Mouse (Mus musculus) G1E (cell line): ENCODE data around the gene Moap1. TPM values are rescaled to one million over a fixed set of nuclear protein-coding genes. Genes with fewer than 3 reads are reported as not detected.

Experiments used
- ATAC-seq: 2 replicates; pipeline ENCODE4 v1.8.0; 2016; ENCODE audit warnings: mild to moderate bottlenecking; ENCODE audit not compliant: insufficient number of reproducible peaks, poor library complexity, low FRiP score, severe bottlenecking; ENCODE audit errors: extremely low read depth
- DNase-seq: peaks from one replicate; pipeline ENCODE4 v3.0.0; 2012; ENCODE audit warnings: low spot score
- H3K27me3 ChIP-seq: 2 replicates; pipeline ENCODE4 v1.6.1; 2012; ENCODE audit warnings: mild to moderate bottlenecking, low read length, inconsistent platforms; ENCODE audit not compliant: insufficient read depth
- H3K36me3 ChIP-seq: replicated peaks from 2 replicates; pipeline ENCODE3; 2012; ENCODE audit warnings: mild to moderate bottlenecking, inconsistent platforms
- H3K4me1 ChIP-seq: 2 replicates; pipeline ENCODE4 v1.6.1; 2012; ENCODE audit warnings: low read depth, low read length, inconsistent platforms, mixed read lengths; ENCODE audit not compliant: insufficient read depth
- H3K4me3 ChIP-seq: 2 replicates; pipeline ENCODE4 v1.5.1; 2012; ENCODE audit warnings: low read depth, mild to moderate bottlenecking, inconsistent platforms, low read length, moderate library complexity, mixed read lengths
- H3K9me3 ChIP-seq: replicated peaks from 2 replicates; pipeline ENCODE4 v1.6.1; 2012; ENCODE audit warnings: inconsistent platforms
- CTCF ChIP-seq: IDR thresholded peaks from 2 replicates; pipeline ENCODE4 v1.5.1; 2012; ENCODE audit warnings: low read depth, low read length, inconsistent platforms, mixed read lengths
- GATA1 ChIP-seq: IDR thresholded peaks from 2 replicates; pipeline ENCODE4 v1.6.1; 2012; ENCODE audit warnings: borderline replicate concordance, low read length, inconsistent platforms, mixed read lengths
- GATA2 ChIP-seq: IDR thresholded peaks from 2 replicates; pipeline ENCODE4 v1.6.1; 2012; ENCODE audit warnings: low read depth, low read length, inconsistent platforms, borderline replicate concordance
- POLR2AphosphoS5 ChIP-seq: IDR thresholded peaks from 2 replicates; pipeline ENCODE4 v1.6.1; 2012; ENCODE audit warnings: low read depth, low read length, inconsistent platforms; ENCODE audit not compliant: insufficient replicate concordance
- TAL1 ChIP-seq: conservative IDR thresholded peaks from 2 replicates; pipeline ENCODE4 v1.6.1; 2012; ENCODE audit warnings: low read depth, low read length, inconsistent platforms, mixed read lengths
- polyA plus RNA-seq: library from polyadenylated mRNA; stranded (reverse); fragments of >175 nt; gene quantifications from 2 replicates; pipeline ENCODE4 v1.2.3, GENCODE M21; 2012
- total RNA-seq, 2 experiments: library from RNA; stranded (forward) in 1 of 2; stranded (reverse) in 1 of 2; fragments of 200-1000 nt in 1 of 2; fragments of >200 nt in 1 of 2; fragmentation: Nextera tagmentation in 1 of 2; gene quantifications; 2 replicates each; pipeline ENCODE4 v1.2.3; 2014 to 2017

Gene Moap1
- total and polyA plus RNA-seq, 3 experiments = 3.6 to 41.9 (median 22.3) TPM

- DNase-seq = no peak
- no peak for ATAC-seq
- Histone ChIP-seq H3K4me3 (peak overlapping the region; percentile 86), H3K4me1 (peaks cover 42% of the 10 kb centered on the region), H3K27me3 (no peaks in the 10 kb centered on the region), H3K36me3 (peaks cover 55% of the 10 kb centered on the region), H3K9me3 (no peaks in the 10 kb centered on the region)
- TF ChIP-seq GATA2 = no peak
- TF ChIP-seq CTCF = no peak
- TF ChIP-seq TAL1 = no peak
- TF ChIP-seq POLR2AphosphoS5 = no peak
- TF ChIP-seq GATA1 = no peak
Measured at GRCm38 (mm10) chr12:102758936-102759335, 15.5 kb upstream of the Moap1 start.

GRCm38 (mm10) chr12:102758403-102758756 is 14.9 kb upstream of the Moap1 start, which contains the start of gene Gm20604:
Gene Gm20604, minus strand, starts transcription at chr12:102758672.
- TF ChIP-seq GATA2 (no peak), CTCF (no peak), TAL1 (no peak)
- DNase-seq = peak; percentile 20
- H3K4me3 ChIP-seq = peak within 1 kb of the TSS; percentile 86
- no peak for ATAC-seq
- peaks cover 43% of the 10 kb centered on the region for H3K4me1 ChIP-seq
- H3K27me3 ChIP-seq = no peaks in the 10 kb centered on the region
- H3K9me3 ChIP-seq = no peaks in the 10 kb centered on the region
- H3K36me3 ChIP-seq = peaks cover 53% of the 10 kb centered on the region

GRCm38 (mm10) chr12:102757689-102758402 is 14.4 kb upstream of the Moap1 start, which contains the start of the genes Gm28051, Gon7 and Ubr7:
Gene Gm28051, minus strand, starts transcription at chr12:102757765.
Gene Gon7, minus strand, starts transcription at chr12:102757803.
Gene Ubr7, plus strand, starts transcription at chr12:102757967.
- H3K27me3 ChIP-seq = no peaks in the 10 kb centered on the region
- ATAC-seq (peak; percentile 91), DNase-seq (peak; percentile 96)
- no peaks in the 10 kb centered on the region for H3K9me3 ChIP-seq
- H3K36me3 ChIP-seq = peaks cover 51% of the 10 kb centered on the region
- H3K4me1 ChIP-seq = peaks cover 43% of the 10 kb centered on the region
- peak within 1 kb of the TSS; percentile 86 for H3K4me3 ChIP-seq
- TF ChIP-seq TAL1 (no peak), CTCF (no peak), GATA1 (no peak), POLR2AphosphoS5 (no peak), GATA2 (no peak)

GRCm38 (mm10) chr12:102757055-102757688 is 13.7 kb upstream of the Moap1 start:
- peaks cover 49% of the 10 kb centered on the region for H3K36me3 ChIP-seq
- H3K9me3 ChIP-seq = no peaks in the 10 kb centered on the region
- no peaks in the 10 kb centered on the region for H3K27me3 ChIP-seq
- DNase-seq (peak; percentile 22), ATAC-seq (no peak)
- H3K4me3 ChIP-seq = peak overlapping the region; percentile 86
- H3K4me1 ChIP-seq = peaks cover 40% of the 10 kb centered on the region
- TF ChIP-seq CTCF (no peak), POLR2AphosphoS5 (no peak), TAL1 (no peak), GATA2 (no peak), GATA1 (no peak)

GRCm38 (mm10) chr12:102756304-102756703 is 12.8 kb upstream of the Moap1 start:
- H3K36me3 ChIP-seq = peaks cover 49% of the 10 kb centered on the region
- no peak for DNase-seq
- H3K4me3 ChIP-seq = peak overlapping the region; percentile 86
- H3K9me3 ChIP-seq = no peaks in the 10 kb centered on the region
- ATAC-seq = no peak
- H3K4me1 ChIP-seq = peaks cover 40% of the 10 kb centered on the region
- TF ChIP-seq TAL1 (no peak), GATA2 (no peak), CTCF (peak; percentile 28; the same call in 1 of the 2 replicates), GATA1 (no peak), POLR2AphosphoS5 (no peak)
- H3K27me3 ChIP-seq = no peaks in the 10 kb centered on the region

- DNase-seq (no peak), ATAC-seq (no peak)
- Histone ChIP-seq H3K4me3 (no peak overlapping the region), H3K27me3 (no peaks in the 10 kb centered on the region), H3K4me1 (peaks cover 44% of the 10 kb centered on the region), H3K9me3 (no peaks in the 10 kb centered on the region), H3K36me3 (peaks cover 66% of the 10 kb centered on the region)
- no peak for TF ChIP-seq CTCF
- TF ChIP-seq GATA1 = no peak
- no peak for TF ChIP-seq GATA2
- TF ChIP-seq TAL1 = no peak
- no peak for TF ChIP-seq POLR2AphosphoS5
Measured at GRCm38 (mm10) chr12:102748256-102748655, 4.8 kb upstream of the Moap1 start.
